Mouse (Mus musculus) adrenal gland, postnatal 25 days (tissue): ENCODE data around the gene Zfp341. TPM values are rescaled to one million over a fixed set of nuclear protein-coding genes. Genes with fewer than 3 reads are reported as not detected.
A peak's percentile ranks its signal among the peaks of the same experiment; 100 is the strongest.

Experiments used
- DNase-seq: peaks from one replicate; pipeline ENCODE4 v3.0.0; 2021; ENCODE audit warnings: mixed read lengths
- total RNA-seq: library from RNA; stranded (reverse); gene quantifications from 2 replicates; pipeline ENCODE4 v1.2.3, GENCODE M21; 2021

Zfp341 gene
- total RNA-seq, 1 experiment from 2014 or later, result 3.3 TPM

GRCm38 (mm10) chr2:154586405-154586804 is 26.7 kb upstream of the Zfp341 start:
- peak; percentile 48 for DNase-seq

GRCm38 (mm10) chr2:154589051-154589450 is 24.0 kb upstream of the Zfp341 start:
- DNase-seq, result no peak

- no peak for DNase-seq
Measured at GRCm38 (mm10) chr2:154591239-154591638, 21.9 kb upstream of the Zfp341 start.

GRCm38 (mm10) chr2:154593025-154593424 is 20.1 kb upstream of the Zfp341 start:
- DNase-seq, result peak; percentile 18

- peak; percentile 27 for DNase-seq
Measured at GRCm38 (mm10) chr2:154595775-154596174, 17.3 kb upstream of the Zfp341 start.

- no peak for DNase-seq
Measured at GRCm38 (mm10) chr2:154597399-154597798, 15.7 kb upstream of the Zfp341 start.

GRCm38 (mm10) chr2:154600586-154600985 is 12.5 kb upstream of the Zfp341 start:
- DNase-seq, result no peak

- DNase-seq, result no peak
Measured at GRCm38 (mm10) chr2:154601324-154601723, 11.8 kb upstream of the Zfp341 start.

- no peak for DNase-seq
Measured at GRCm38 (mm10) chr2:154603007-154603637, 10.0 kb upstream of the Zfp341 start.

- peak; percentile 96 for DNase-seq
Measured at GRCm38 (mm10) chr2:154603638-154604153, 9.4 kb upstream of the Zfp341 start, which contains the start of gene Pxmp4. Gene Pxmp4 (minus strand): TSS chr2:154603708.

GRCm38 (mm10) chr2:154604156-154604555 is 8.9 kb upstream of the Zfp341 start:
- no peak for DNase-seq

- DNase-seq, result no peak
Measured at GRCm38 (mm10) chr2:154606965-154607364, 6.1 kb upstream of the Zfp341 start.

GRCm38 (mm10) chr2:154609050-154609767 is 3.9 kb upstream of the Zfp341 start:
- no peak for DNase-seq

- DNase-seq, result no peak
Measured at GRCm38 (mm10) chr2:154614841-154615576, 1.9 kb downstream of the Zfp341 start.

- no peak for DNase-seq
Measured at GRCm38 (mm10) chr2:154615674-154616073, 2.6 kb downstream of the Zfp341 start.

GRCm38 (mm10) chr2:154617061-154617460 is 4.0 kb downstream of the Zfp341 start:
- no peak for DNase-seq

GRCm38 (mm10) chr2:154621684-154622083 is 8.6 kb downstream of the Zfp341 start:
- DNase-seq, result no peak

GRCm38 (mm10) chr2:154624137-154624536 is 11.0 kb downstream of the Zfp341 start:
- DNase-seq, result no peak

- DNase-seq, result no peak
Measured at GRCm38 (mm10) chr2:154630531-154630930, 17.4 kb downstream of the Zfp341 start.

- no peak for DNase-seq
Measured at GRCm38 (mm10) chr2:154632203-154632780, 19.2 kb downstream of the Zfp341 start.

- no peak for DNase-seq
Measured at GRCm38 (mm10) chr2:154633039-154633742, 20.1 kb downstream of the Zfp341 start.
